Mouse (Mus musculus) limb, embryonic 14.5 days (tissue): ENCODE results near the gene Stat5a. TPM values are rescaled to one million over a fixed set of nuclear protein-coding genes. Genes with fewer than 3 reads are reported as not detected.

Experiments
- ATAC-seq: fragments of 200-750 bp; cut with Nextera tagmentation; 2 replicates; pipeline ENCODE4 v1.8.0; 2017; ENCODE audit warnings: low read depth, moderate number of reproducible peaks, moderate TSS enrichment; ENCODE audit not compliant: low FRiP score
- DNase-seq: peaks from one replicate; pipeline ENCODE4 v3.0.0-alpha.2; 2015; ENCODE audit warnings: low spot score
- H3K27ac ChIP-seq: fragments of 300-500 bp; sonication (generic); replicated peaks from 2 replicates; pipeline ENCODE4 v1.5.1; 2014; ENCODE audit warnings: low read depth, mild to moderate bottlenecking, low read length, moderate library complexity, mixed read lengths
- H3K27me3 ChIP-seq: fragments of 300-500 bp; sonication (generic); 2 replicates; pipeline ENCODE4 v1.6.1; 2014; ENCODE audit warnings: low read length, mixed read lengths; ENCODE audit not compliant: control insufficient read depth, insufficient read depth
- H3K36me3 ChIP-seq: fragments of 300-500 bp; sonication (generic); 2 replicates; pipeline ENCODE4 v1.6.1; 2014; ENCODE audit warnings: mild to moderate bottlenecking, low read length, moderate library complexity, mixed read lengths; ENCODE audit not compliant: control insufficient read depth, insufficient read depth
- H3K4me1 ChIP-seq: fragments of 300-500 bp; sonication (generic); 2 replicates; pipeline ENCODE4 v1.6.1; 2014; ENCODE audit warnings: antibody characterized with exemption, low read length, mixed read lengths; ENCODE audit not compliant: control insufficient read depth, insufficient read depth
- H3K4me2 ChIP-seq: fragments of 300-500 bp; sonication (generic); replicated peaks from 2 replicates; pipeline ENCODE4 v1.6.1; 2014; ENCODE audit warnings: low read depth, mild to moderate bottlenecking, low read length, moderate library complexity; ENCODE audit not compliant: severe bottlenecking
- H3K4me3 ChIP-seq: fragments of 300-500 bp; sonication (generic); replicated peaks from 2 replicates; pipeline ENCODE4 v1.5.1; 2014; ENCODE audit warnings: low read length
- H3K9ac ChIP-seq: fragments of 300-500 bp; sonication (generic); 2 replicates; pipeline ENCODE4 v1.6.1; 2014; ENCODE audit warnings: mild to moderate bottlenecking, low read depth, low read length, moderate library complexity; ENCODE audit not compliant: severe bottlenecking
- H3K9me3 ChIP-seq: fragments of 300-500 bp; sonication (generic); 2 replicates; pipeline ENCODE4 v1.6.1; 2016; ENCODE audit warnings: low read length; ENCODE audit not compliant: control insufficient read depth
- POLR2A ChIP-seq: fragments of 200-500 bp; IDR thresholded peaks from 2 replicates; pipeline ENCODE4 v1.8.0; 2012; ENCODE audit warnings: inconsistent platforms, mild to moderate bottlenecking, moderate library complexity, borderline replicate concordance; ENCODE audit not compliant: insufficient read depth, insufficient read length; ENCODE audit errors: extremely low read depth
- WGBS: fragments of 180-500 bp; shearing (Covaris S2); extraction: QIAGEN DNeasy Blood & Tissue Kit; methylation state at CpG from one replicate; pipeline ENCODE4 v1.1.7; 2014; 5-methylcytosine and 5-hydroxymethylcytosine counted together
- polyA plus RNA-seq, 2 experiments: library from polyadenylated mRNA; depleted of rRNA in 1 of 2; stranded (reverse) in 1 of 2; unstranded in 1 of 2; fragments of >200 nt; fragmentation: Nextera tagmentation in 1 of 2; extraction: Ambion mirVana in 1 of 2; gene quantifications; 2 replicates each; pipeline versions ENCODE4 v1.2.1 to v1.2.3; 2012 to 2014

The Stat5a gene
- polyA plus RNA-seq, 2 experiments: 7.8 to 8.0 TPM

GRCm38 (mm10) chr11:100891256-100892123, 32.3 kb downstream of the Stat5a start:
- ATAC-seq (no peak), DNase-seq (no peak)
- TF ChIP-seq POLR2A: no peak
- Histone ChIP-seq H3K4me3 (no peak overlapping the region), H3K4me2 (no peak overlapping the region), H3K9me3 (no peaks in the 10 kb centered on the region), H3K27ac (no peak overlapping the region), H3K36me3 (peaks cover 65% of the 10 kb centered on the region), H3K27me3 (no peaks in the 10 kb centered on the region), H3K4me1 (no peaks in the 10 kb centered on the region), H3K9ac (no peak overlapping the region)
- WGBS: 60% methylated on average over 15 of the region's 15 CpGs

DNA sequence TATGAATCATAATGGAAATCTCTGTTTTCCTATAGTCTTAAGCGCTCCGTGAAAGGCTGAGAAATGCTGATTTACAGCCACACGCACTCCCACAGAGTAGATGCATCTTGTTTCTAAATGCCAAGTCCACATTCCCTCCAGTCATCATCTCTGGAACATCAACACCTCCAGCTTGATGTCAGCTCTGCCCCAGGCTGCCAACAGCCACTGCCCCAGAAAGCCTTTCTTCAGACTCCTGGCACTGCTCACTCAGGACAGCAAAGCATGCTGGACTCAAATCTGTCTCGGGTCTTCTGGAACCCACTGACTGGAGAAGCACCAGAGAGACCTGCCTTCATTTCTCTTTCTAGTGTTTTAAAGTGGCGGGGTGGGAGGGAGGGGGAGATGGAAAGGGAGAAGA, 33.3 kb downstream of the Stat5a start:
- Histone ChIP-seq H3K9ac (no peak overlapping the region), H3K4me1 (no peaks in the 10 kb centered on the region), H3K9me3 (no peaks in the 10 kb centered on the region), H3K27me3 (no peaks in the 10 kb centered on the region), H3K27ac (no peak overlapping the region), H3K4me3 (no peak overlapping the region), H3K36me3 (peaks cover 64% of the 10 kb centered on the region), H3K4me2 (no peak overlapping the region)
- ATAC-seq: no peak
- DNase-seq: no peak
- WGBS: 96% methylated on average over 5 of the region's 5 CpGs
- TF ChIP-seq POLR2A: no peak

- H3K27me3 ChIP-seq: no peaks in the 10 kb centered on the region
- DNase-seq (peak; percentile 85), ATAC-seq (peak; percentile 67; the same call in 1 of the 2 replicates)
- H3K36me3 ChIP-seq: peaks cover 63% of the 10 kb centered on the region
- no peak overlapping the region for H3K9ac ChIP-seq
- no peak overlapping the region for H3K4me2 ChIP-seq
- no peak overlapping the region for H3K4me3 ChIP-seq
- H3K9me3 ChIP-seq: no peaks in the 10 kb centered on the region
- WGBS: 13% methylated on average over 9 of the region's 9 CpGs
- no peak overlapping the region for H3K27ac ChIP-seq
- no peak for TF ChIP-seq POLR2A
- no peaks in the 10 kb centered on the region for H3K4me1 ChIP-seq
Observed at GRCm38 (mm10) chr11:100893482-100893881, 34.3 kb downstream of the Stat5a start.

DNA sequence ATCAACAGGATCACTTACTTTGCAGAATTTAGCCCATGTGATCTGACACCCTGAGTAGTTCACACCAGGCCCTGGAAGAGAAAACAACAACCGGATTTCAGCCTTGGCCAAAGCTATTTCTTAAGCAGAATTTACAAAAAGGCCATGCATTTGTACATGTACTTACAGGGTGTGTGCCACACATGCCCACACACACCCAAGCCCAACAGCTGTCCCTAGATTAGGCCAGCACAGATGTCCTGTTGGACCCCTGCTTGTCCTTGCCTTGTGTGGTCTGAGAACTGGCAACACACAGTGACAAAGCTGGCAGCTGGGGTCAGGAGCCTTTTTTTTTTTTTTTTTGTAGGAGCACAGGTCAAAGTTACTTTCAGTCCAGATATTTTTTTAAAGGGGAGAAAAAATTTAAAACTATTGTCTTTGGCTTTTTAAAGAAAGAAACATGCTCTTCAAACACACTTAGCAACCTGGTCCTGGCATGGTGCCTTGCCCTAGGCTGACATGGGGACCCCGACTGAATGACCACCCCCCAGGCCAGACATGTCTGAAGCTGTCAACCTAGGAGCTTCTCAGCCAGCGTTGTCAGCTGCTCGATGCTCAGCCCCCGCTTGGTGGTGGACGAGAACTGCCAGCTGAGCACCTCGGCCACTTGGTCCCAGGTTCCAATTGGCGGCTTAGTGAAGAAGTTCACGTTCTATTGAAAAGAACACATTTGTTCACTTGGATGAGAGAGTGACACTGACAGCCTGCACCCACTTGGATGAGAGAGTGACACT, 35.2 kb downstream of the Stat5a start:
- TF ChIP-seq POLR2A: no peak
- no peak overlapping the region for H3K4me3 ChIP-seq
- no peak overlapping the region for H3K27ac ChIP-seq
- no peak overlapping the region for H3K9ac ChIP-seq
- WGBS: 71% methylated on average over 9 of the region's 9 CpGs
- DNase-seq: no peak
- no peaks in the 10 kb centered on the region for H3K9me3 ChIP-seq
- no peak overlapping the region for H3K4me2 ChIP-seq
- H3K36me3 ChIP-seq: peaks cover 64% of the 10 kb centered on the region
- peak; percentile 28; the same call in 1 of the 2 replicates for ATAC-seq
- H3K27me3 ChIP-seq: no peaks in the 10 kb centered on the region
- H3K4me1 ChIP-seq: no peaks in the 10 kb centered on the region

DNA sequence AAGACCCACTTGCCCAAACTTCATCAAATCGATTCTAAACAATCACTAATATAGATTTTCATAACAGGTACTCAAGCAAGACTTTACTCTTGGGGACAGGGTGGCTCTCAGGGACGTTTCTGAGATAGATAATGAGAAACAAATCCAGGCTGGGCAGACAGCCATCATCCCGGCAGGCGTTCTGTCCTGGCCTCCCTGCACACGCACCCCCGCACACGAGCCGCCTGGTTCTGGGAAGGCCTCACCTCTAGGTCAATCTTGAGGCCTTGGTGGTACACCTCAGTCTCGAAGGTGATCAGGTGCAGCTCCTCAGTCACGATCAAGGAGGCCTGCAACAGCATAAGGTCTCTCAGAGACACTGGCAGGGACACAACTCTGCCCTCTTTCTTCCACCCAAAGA, 36.9 kb downstream of the Stat5a start:
- no peak overlapping the region for H3K9ac ChIP-seq
- H3K27me3 ChIP-seq: no peaks in the 10 kb centered on the region
- H3K9me3 ChIP-seq: no peaks in the 10 kb centered on the region
- WGBS: 86% methylated on average over 10 of the region's 10 CpGs
- DNase-seq: no peak
- peaks cover 65% of the 10 kb centered on the region for H3K36me3 ChIP-seq
- no peak for TF ChIP-seq POLR2A
- ATAC-seq: no peak
- no peaks in the 10 kb centered on the region for H3K4me1 ChIP-seq
- H3K4me2 ChIP-seq: no peak overlapping the region
- no peak overlapping the region for H3K4me3 ChIP-seq
- no peak overlapping the region for H3K27ac ChIP-seq
